Mouse (Mus musculus) right cerebral cortex, postnatal 36 days (tissue): ENCODE measurements around the gene Hap1.
"Not testable (repeated sequence)": the region's sequence is repeated elsewhere in the genome, so short reads cannot be mapped to it uniquely, and the experiment has no call there.

ENCODE experiments used
- DNase-seq, 2 experiments: peaks; one replicate each; pipeline ENCODE4 v3.0.0; 2022; ENCODE audit warnings: low spot score in 2 of 2, mixed read lengths in 1 of 2

The Hap1 gene

DNA sequence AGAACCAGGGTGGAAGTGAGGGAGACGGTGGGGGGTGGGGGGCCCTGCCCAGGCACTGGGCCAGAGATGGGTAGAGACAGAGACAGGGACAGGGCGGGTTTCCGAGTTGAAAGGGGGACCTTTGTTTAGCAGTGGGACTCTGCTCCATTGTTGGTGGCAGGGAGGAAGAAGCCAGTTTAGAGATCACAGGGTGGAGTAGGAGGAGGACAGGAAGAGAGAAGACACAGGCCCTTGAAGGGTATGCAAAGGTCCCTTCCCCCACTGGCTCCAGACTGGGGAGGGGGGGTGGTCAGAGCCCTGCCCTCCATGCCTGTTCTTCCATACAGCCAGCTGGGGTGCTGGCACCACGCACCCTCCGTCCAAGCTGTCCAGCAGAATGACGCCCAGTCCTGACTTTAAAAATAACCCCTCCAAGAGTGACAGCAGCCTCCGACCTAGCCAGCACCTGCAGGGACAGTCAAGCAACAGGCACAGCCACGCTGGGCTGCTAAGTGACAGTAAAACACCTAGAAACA lies 34.1 kb upstream of the Hap1 start:
- no peak for DNase-seq

DNA sequence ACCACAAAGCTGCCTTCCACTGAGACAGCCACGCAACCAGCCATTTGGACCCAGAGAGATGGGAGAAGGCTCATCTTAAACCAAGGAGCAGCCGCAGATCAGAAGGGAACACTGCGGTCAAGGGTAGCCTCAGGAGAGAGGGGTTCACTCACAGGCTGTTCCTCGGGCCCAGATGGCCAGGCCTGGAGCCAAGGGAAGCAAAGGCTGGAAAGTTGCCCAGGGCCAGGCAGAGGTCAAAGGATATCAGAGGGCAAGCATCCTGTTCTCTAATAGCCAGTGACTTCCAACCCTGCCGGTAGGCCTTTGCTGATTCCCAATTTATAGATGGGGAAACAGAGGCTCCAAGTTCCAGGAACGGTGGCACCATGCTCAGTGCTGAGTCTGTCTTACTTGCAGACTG lies 32.7 kb upstream of the Hap1 start:
- DNase-seq = no peak

DNA sequence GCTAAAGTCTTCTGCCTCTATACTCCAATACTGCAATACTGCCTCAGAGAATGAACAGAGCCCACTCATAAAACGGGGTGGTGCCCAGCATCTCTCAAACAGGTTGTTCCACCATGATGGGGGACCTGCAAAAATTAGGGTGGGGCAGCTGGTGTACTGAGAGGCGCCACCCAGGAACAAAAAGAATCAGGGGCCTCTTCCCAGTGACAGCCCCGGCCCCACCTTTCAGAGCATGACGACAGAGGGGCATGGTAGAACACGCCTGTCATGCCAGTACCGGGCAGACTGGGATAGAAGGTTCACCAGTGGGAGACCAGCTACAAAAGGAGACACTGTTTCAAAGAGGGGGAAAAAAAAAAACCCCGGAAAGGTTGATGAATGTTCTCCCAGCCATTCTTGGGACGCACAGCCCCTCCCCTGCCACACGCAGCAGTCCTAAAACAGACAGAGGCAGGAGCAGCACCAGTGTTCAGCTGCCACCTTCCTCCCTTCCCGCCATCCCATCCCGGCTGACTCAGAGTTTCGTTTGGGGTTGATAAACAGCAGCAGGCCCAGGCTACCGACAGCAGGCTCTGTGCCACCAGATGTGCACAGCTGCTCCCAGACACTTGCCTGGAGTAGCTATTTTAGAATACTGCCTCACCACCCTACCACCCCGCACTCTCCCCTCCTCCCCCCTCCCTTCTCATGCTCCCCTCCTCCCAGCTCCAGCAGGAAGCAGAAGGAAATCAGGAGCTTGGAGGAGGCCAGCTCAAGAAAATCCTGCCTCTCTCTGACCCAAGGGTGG lies 31.9 kb upstream of the Hap1 start:
- DNase-seq = no peak

DNA sequence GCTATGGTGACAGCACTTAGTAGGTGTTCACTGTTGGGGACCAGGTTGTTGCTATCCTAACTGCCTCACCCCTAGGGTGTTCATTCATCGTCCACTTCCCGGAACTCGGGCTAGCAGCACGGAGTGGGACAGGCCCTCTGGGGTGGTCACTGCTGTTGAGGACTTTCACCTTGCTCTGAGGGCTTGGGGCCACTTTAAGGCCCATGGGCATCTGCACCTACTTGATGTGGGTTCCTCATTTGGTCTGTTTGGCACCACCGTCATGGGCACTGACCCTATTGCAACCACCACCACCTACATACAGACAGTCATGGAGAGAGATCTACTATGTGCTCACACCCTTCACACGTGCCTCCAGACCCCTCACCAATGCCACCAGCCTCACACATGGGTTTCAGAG lies 31.2 kb upstream of the Hap1 start:
- DNase-seq = no peak

DNA sequence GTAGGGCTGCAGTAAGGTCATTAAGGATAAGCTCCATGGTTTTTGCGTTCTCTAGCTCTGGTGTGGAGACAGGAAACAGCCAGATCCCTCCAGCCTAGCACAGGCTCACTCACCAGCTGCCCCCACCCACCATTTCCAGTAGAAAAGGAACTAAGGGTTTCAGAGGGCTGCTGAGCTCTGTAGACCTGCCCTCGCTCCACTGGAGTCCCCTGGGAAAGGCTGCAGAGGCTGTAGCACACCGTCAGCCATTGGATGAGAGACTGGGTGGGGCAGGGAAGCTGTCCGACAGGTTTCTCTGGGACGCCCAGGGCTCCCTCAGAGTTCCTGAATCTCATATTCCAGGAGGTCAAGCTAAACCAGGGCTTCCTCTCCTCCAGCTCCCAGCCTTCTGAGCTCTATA lies 30.7 kb upstream of the Hap1 start:
- no peak for DNase-seq

DNA sequence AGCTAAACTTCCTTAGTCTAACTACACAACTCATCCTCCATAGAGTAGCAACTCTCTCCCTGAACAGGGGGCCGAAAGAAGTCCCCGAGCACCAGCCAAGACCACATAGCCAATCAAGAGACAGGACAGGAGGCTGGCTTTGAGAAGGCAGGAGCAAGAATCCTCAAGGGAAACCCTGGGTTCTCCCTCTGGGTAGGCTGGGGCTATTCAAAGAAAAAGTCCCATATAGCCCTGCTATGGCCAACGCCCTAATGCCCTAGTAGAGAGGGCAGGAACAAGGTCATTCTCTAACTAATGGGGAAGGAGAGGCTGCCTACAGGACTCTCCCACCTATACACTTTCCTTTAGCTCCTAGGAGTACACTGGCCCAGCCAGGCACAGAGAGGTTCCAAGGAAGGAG lies 29.1 kb upstream of the Hap1 start:
- no peak for DNase-seq

DNA sequence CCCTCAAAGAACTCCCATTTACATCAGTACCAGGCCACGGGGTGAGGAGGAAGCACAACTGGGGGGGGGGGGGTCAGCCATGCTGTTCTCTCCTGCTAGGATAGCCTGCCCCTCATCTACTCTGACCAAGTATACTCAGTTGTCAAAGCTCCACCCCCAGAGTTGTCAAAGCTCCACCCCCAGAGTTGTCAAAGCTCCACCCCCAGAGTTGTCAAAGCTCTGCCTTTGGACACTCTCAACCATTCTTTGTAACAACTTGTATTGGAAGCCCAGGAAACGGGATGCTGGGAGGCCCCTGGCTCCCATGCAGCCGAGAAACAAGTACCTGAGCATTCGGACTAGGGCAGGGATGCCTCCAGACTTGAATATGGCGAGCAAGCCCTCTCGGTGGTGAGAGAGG lies 26.8 kb upstream of the Hap1 start:
- no peak for DNase-seq

DNA sequence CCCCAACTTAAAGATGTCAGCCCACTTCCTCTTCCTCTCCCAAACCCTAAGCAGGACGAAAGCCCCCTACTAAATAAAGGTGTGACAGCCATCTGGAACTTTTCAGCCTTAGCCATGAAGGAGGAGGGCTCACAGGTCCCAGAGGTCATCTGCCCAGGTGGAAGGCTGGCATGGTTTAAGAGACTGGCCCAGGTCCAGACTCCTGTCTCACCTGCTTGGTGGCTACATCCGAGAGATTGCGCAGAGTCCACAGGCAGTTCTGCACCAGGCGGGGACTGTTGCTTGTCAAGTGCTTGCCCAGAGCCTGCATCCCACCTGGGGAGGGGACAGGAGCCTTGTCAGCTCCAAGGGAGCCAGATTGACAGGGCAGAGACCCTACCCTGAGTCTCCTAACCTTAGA lies 23.4 kb upstream of the Hap1 start:
- no peak for DNase-seq

DNA sequence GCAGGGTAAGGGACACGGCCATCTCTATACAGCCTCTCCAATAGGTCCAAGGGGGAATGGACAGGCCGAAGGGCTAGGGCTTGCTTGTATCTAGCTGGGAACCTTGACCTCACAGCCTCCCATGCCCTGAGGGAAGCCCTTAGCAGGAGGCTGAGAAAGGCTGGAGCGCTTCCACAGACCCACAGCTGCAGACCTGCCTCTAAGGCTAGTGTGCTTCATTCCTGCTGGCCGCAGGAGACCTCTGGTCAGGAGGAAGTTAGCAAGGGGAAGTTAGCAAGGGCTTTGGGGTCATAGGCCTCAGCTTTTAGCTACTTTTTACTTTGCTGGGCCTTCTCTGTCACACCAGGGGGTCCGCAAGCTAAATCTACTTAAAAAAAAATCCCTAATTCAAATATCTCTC lies 22.5 kb upstream of the Hap1 start:
- DNase-seq = no peak

DNA sequence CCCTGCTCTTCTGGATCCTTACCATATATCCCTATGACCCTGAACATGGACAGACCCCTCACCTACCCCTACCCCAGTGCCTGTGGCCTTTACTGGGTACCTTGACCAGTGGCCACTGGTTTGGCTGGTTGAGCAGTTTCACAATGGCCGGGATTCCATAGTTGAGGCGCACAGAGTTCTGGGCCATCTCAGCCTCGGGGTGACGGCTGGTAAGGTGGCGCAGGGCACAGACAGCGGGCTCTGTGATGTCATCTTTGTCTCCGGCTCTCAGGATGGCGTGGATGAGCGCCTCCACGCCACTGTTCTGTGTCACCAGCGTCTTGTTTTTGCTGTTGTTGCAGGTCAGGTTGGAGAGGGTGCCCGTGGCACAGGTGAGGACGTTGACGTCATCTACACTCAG lies 22.1 kb upstream of the Hap1 start:
- DNase-seq = no peak

DNA sequence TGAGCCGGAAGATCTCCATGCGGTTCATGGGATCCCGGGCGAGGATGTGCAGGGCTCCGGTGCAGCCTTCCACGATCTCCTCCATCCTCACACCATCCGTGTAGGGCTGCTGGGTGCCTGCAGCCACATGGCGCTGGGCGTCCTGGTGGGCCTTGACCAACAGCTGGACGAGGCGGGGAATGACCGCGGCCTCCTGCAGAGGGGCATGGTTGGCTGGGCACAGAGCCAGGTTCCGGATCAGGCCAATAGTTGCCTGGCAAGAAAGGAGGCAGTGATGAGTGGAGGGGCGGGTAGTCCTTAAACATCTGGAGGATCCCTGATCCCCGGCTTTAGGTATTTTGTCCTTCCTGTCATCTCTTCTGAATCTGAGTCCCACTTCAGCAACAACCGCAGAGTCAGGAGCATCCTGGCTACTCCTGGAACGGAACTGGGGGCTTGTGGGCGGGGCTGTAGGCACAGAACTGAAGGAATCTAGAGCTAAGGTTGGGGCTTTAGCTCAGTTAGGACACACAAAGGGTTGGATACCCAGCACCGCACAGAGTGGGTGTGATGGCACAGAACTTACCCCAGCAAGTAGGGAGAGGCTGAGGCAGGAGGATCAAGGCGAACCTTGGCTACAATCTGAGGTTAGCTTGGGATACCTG lies 20.9 kb upstream of the Hap1 start:
- DNase-seq = no peak

DNA sequence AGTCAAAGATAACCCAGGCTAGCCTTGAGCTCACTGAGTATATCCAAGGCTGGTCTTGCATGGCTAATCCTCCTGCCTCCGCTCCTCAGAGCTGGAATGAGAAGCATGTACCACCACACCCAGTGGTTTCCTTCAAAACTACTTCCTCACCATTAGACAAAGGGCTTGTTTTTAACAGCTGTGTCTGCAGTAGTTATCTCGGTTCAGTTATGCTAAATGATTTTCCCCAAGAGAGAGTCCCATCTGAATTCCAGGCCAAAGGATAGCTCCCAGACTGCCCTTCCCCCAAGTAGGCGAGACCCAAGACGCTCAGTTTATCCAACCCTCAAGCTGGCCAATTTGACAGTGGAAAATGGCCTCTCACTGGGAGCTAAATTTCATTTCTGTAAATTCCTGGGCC lies 20.1 kb upstream of the Hap1 start:
- no peak for DNase-seq

DNA sequence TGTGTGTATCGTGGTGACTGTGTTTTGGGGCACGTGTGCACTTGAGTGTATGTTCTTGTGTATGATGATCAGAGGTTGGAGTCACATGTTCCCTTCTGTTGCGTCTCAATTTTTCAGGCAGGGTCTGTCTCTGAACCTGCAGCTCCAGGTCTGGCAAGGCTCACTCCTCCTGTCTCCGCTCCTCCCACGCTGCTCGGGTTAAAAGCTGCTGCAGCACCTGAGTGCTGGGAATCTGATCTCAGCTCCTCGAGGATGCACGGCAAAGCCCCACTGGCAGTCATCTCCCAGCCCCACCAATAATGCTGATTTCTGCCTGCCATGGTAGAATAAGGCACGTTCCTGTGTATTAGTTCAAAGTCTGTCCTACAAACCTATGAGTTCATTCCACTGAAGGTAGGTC lies 19.2 kb upstream of the Hap1 start:
- no peak for DNase-seq

DNA sequence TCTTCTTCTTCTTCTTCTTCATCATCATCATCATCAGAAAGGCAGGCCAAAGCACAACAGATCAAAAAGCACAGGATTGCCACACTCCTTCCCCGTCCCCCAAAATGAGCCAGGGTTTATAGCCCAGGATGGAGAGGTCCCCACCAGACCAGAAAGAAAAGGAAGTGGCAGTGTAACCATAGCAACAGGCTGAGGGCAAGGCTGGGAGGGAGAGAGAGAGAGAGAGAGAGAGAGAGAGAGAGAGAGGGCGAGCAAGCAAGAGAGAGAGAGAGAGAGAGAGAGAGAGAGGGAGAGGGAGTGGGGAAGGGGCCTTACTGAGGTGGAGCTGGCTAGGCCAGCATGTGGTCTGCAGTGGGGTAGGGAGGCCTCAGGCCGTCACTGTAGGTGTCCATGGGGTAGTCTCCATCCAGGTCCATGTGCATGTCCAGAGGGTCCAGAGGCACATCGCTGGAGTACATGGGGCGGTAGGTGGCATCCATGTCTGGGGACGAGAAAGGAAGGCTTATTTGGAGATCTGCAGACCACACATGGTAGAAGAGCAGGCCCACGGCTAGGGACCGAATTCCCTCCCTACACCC lies 16.1 kb upstream of the Hap1 start:
- no peak for DNase-seq

DNA sequence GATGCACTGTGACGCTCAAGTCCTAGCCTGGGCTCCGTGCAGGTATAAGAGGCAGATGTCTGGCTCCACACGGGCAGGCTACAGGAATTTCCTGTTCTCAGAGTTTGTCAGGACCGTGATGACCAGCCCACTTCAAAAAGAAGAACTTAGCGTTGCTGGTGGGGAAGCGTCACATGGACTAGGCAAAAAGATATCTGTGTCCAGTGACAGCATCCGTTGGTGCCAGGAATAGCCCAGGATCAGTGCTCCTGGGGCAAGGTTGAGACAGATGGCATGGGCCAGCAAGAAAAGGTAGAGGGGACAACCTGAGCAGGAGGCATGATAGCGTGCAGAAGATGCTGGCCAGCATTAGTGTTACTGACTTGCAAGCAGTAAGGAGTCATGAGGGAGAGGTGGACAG lies 13.9 kb upstream of the Hap1 start:
- no peak for DNase-seq

DNA sequence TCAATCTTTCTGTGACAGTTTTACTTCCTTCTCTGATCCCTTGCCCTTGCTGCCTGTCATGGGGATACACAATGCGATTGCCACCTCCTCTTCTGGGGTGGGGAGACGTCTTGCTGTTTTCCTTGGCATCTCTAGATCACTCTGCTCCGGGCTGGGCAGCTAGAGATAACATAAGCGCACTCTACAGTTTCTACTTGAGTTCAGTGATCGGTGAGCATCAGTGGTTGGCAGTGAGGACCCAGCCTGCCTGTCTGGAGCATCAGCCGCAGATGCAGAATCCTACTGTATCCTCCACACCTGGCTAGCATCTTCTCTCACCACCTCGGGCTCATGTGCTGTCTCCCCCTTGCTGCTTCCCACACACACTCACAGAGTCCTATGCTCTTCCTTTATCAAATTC lies 13.2 kb upstream of the Hap1 start:
- no peak for DNase-seq

DNA sequence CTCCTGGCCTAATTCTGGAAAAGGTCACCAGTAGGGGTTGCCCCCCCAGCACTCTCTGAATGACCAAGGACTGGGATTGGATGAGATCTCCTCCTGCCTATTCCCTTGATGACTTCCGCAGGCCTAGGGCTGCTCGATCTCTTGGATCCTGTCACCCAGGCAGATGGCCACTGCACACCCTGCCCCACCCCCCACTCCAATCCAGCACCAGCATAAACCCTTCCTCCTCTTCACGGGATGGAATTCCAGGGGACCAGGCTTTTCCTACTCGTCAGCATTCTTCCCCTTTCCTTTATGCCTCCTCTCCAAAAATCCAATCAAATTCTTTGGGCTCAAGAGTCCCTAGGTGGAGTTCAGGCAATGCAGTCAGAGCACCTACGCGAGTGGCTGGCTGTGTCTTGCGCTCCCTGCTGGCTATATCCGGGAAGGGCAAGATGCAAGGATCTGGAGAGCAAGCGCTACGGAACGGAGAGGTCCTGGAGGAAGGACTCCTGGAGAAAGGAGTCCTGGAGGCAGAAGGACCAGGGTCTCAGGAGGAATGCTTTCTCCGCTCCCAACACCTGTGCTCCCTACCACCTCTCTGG lies 7.1 kb upstream of the Hap1 start:
- DNase-seq = peak in 1 of 2 experiments; percentile 41

DNA sequence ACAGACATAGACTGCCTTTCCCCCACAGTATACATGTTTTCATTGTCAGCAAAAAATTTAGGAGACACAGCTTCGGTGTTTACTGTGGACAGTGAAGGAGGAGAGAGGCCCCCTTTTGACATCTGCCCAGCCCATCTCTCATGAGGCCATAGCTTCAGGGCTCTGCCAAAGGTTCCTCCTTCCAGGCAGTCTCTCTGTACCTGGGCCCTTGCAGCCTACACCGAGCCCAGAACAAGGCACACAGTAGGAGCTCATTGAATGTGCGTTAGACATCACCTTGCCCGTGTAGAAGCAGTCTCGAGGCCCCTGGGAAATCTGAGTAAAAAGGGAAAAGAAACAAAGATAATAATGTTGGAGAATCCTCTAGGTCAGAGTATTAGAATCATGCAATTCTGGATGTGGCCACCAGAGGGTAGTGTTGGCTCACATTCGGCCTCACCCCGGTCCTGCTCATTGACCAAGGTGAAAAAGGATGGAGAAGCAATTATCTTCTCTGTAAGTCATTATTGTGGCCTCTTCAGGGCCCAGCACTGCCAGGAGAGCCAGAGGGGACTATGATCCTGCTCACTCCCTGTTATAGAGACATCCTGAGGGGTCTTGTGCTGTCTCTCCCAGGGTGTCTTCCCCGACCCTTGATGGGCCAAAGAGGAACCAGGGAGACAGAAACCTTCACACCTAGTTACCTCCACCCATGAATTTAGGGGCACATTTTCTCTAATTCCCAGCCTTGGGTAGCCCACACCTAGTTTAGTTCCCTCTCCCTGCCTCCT lies 6.5 kb upstream of the Hap1 start:
- peak in 1 of 2 experiments; percentile 48 for DNase-seq

DNA sequence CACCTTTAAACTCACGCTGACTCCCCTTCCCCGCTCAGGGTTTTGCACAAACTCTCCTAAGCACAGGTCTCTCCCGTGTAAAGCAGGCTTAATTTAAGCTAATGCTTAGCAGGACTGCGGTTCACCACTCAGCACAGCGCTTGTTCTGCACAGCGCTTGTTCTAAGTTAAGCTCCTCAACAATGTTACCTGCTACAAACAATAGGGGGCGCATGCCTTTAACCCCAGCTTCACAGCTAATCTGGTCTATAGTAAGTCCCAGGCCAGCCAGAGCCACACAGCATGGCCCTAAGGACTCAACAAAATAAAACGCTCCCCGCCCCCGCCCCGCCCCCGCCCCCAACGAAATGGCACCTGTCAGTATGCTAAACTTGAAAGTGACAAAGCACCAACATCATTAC lies 5.1 kb upstream of the Hap1 start:
- DNase-seq = not testable (repeated sequence)

DNA sequence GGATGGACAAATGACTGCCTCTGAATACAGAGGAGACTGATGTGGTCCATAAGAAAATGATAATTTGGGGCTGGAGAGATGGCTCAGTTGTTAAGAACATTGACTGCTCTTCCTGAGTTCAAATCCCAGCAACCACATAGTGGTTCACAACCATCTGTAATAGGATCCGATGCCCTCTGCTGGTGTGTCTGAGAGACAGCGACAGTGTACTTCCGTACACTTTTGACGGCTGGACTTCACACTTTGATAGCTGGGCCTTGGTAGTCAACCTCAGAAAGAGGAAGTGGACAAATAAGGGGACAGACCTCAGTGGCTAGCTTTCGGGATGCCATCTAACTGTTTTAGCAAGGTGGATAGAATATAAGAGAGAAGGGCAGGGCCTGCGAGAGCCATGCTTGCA lies 4.2 kb upstream of the Hap1 start:
- DNase-seq = no peak

DNA sequence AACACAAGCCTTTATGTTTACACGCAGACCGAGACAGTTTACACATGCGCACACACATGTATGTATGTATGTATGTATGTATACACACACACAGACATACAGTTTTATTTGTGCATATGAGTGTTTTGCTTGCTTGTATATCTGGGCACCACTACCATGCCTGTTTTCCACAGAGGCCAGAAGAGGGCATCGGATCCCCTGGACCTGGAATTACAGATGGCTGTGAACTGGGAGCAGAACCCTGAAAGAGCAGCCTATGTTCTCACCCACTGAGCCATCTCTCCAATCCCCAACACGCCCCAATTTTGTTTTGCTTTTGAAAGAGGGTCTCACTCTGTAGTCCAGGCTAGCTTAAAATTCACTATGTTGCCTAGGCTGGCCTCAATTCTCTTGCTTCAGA lies 1.5 kb upstream of the Hap1 start:
- DNase-seq = no peak

DNA sequence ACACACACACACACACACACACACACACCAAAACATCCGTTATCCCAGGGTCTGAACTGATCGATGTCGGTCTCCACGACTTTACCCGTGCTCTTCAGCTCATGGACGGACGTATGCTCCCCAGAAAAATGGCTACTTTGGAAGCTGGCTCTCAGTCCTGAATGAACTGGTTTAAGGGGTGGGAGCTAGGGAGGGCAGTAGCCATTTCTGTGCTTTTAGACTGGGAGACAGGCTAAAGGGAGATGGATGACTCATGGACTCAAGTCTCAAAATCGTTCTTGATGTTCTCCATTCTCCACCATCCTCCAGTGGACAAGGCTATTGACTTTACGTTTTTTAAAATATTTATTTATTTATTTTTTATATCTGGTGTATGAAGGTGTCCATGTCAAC lies 887 bp upstream of the Hap1 start:
- DNase-seq = no peak
